Mouse (Mus musculus): ENCODE data around the gene Grik2.

Grik2 gene

GRCm38 (mm10) chr10:49788381-49788906 lies at the start of gene Grik2:
TSS of gene Grik2 (minus strand) at chr10:49788766.
- peak; percentile 11 for DNase-seq

DNA sequence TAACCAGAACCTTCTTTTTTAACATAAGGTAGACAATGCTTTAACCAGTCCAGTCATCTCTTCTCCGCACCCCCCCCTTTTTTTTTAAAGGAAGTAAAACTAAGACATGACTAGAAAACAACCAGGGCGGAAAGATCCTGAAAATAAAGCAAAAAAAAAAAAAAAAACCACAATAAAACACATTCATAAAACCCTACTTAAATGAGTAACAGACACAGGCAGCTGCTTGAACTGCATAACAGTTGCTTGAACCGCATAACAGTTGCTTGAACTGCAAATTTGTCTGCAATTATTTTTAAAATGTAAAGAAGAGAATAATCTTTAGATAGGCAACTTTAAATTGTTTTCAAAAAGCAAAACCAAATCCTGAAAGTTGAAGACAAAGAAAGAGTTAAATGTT lies 45.8 kb upstream of the Grik2 start:
- DNase-seq = no peak

- DNase-seq = no peak
Measured at GRCm38 (mm10) chr10:49807276-49807675, 18.7 kb upstream of the Grik2 start.

- no peak for DNase-seq
Measured at GRCm38 (mm10) chr10:49801001-49801400, 12.4 kb upstream of the Grik2 start.

DNA sequence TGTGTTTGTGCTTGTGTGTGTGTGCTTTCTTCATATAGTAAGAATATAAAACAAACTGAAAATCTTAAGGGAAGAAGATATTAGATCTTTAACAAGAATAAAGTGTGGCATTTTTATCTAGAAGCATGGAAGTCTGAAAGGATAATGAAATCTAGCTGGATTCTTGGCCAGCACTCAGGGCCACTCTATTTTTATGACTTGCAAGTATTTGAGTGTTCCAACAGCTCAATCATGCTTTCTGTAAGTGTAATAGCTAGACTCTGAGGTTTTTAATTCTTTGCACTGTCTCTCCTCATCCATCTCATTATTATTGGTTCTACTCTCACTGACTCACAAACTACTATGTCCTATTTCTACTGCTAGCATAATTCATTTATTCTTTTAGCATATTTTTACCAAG lies 5.6 kb upstream of the Grik2 start:
- no peak for DNase-seq

DNA sequence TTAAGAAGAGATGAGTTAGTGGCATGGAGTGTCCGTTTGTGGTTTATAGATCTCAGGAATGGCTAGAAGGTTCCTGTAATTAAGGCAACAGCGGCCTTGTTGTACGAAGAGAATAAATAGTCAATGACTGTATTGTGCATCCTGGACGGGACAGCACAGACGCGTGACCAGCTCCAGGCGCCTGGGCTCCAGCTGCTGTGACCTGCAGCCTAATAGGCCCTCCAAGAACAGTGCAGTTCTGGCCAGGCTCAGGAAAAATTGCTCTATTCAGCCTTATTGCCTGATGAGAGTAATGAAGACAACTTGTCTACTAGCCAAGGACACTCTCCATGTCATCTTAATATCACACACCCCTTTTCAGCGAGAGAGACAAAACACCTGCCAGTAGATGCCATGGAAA lies 1.8 kb upstream of the Grik2 start:
- no peak for DNase-seq

DNA sequence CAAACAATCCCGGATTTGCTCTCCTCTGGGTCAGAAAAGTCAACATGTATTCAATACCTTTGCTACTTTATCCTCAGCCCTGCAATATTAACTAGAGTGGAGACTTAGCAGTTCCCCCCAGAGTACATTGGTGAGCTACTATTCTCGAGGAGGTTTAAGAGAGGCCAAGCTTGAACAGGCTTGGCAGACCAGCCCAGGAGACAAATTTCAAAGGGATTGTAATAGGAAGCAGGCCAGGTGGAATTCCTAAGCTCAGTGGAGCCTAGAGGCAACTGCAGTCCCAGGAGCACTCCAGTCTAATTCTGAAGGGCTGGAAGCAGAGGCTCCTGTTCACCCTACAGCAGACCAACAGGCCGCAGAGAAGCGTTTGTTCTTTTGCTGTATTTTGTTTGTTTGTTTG lies 1.1 kb upstream of the Grik2 start:
- DNase-seq = no peak

DNA sequence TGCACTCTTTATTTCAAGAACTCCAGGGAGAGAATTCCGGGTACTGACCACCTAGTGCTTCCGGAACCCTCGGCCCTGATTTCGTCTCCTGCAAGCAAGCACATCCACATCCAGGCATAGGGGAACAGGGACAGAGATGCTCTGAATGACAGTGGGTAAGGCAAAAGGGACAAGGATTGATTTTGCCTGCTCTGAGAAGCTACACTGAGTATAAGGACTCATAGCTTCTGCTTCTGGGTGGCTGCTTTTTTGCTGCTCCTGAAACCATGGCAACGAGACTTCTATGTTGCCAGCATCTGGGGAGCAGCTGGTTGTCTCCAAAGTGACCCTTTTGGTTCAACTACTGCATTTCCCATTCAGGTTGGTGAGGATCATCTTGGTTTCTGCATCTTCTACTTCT lies 348 bp upstream of the Grik2 start:
- no peak for DNase-seq

GRCm38 (mm10) chr10:49786630-49787029 lies 1.9 kb downstream of the Grik2 start:
- DNase-seq = no peak

- no peak for DNase-seq
Measured at GRCm38 (mm10) chr10:49785477-49785876, 3.1 kb downstream of the Grik2 start.

- DNase-seq = no peak
Measured at GRCm38 (mm10) chr10:49784831-49785230, 3.7 kb downstream of the Grik2 start.

GRCm38 (mm10) chr10:49782741-49783691 lies 5.5 kb downstream of the Grik2 start:
- no peak for DNase-seq

DNA sequence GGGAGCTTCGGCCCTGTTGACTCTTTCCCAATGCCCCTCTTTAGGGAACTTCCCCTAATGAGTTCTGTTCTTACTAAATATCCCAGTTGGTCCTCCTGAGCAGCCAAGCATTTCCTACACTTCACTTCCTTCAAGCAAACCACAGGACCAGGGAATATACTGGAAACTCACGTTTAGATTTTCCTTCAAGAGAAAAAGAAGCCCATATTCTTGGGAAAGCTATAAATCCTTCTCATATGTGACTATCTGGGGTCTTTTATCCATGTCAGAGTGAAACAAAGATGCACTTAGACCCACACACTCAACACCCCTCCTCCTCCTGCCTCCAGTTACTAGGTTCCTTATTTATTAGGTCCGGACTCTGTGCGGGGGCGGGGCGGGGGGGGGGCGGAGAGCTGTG lies 6.5 kb downstream of the Grik2 start:
- DNase-seq = no peak

GRCm38 (mm10) chr10:49780430-49780829 lies 8.1 kb downstream of the Grik2 start:
- no peak for DNase-seq

DNA sequence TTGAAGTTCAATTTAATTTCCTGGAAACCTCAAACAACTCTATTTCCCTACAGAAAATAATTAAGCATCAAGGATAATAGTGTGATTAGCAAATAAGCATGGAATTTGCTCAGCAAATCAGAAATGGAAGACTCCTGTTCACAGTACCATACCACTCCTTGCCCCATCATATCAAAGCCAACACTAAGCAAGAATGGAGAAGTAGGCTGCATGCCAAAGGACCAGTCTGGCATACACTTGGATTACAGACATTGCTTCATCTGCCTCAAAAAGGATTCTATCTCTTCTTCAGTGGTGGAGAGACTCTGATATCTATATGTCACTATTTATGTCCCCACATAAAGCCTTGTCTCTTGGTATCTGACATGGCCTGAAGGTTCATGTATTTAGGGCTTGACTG lies 19.7 kb downstream of the Grik2 start:
- no peak for DNase-seq

- no peak for DNase-seq
Measured at GRCm38 (mm10) chr10:49767556-49767955, 21.0 kb downstream of the Grik2 start.

GRCm38 (mm10) chr10:49762607-49763006 lies 26.0 kb downstream of the Grik2 start:
- DNase-seq = no peak

- DNase-seq = no peak
Measured at GRCm38 (mm10) chr10:49751769-49752168, 36.8 kb downstream of the Grik2 start.

- no peak for DNase-seq
Measured at GRCm38 (mm10) chr10:49731841-49732240, 56.7 kb downstream of the Grik2 start.

DNA sequence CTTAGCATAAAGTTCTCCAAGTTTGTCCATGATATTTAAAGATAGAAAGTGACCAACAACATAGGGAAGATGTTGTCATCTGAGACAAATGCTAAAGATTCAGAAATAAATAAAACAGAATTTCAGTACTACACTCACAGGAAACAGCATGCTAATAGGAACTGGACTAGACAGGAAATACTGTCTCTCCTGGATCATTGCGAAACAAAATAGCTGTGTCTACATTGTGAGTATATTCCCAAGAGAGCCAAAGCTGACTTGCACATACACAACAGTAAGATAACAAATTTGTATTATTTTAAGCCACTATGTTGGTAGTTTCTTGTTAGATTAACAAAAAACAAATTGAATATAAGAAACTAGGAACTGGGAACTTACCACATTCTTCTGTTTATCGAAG lies 64.9 kb downstream of the Grik2 start:
- no peak for DNase-seq

- no peak for DNase-seq
Measured at GRCm38 (mm10) chr10:49716856-49717255, 71.7 kb downstream of the Grik2 start.

DNA sequence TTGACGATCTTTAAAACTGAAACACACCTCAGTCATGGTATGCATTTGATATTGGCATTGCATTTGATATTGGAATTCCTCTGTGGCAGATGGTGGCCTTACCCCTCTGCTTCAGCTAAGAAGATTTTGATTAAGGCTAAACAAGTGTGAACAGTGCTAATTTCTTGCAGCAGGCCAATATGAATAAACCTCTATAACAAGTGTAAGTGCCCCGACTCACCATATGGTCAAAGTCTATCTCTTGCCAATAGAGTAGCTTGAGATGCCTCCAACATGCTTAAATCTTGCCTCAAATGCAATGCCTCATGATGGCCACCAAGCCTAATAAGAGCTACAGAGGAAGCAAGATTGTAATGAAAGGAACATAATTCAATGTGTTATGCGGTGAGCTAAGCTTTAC lies 78.8 kb downstream of the Grik2 start:
- no peak for DNase-seq

DNA sequence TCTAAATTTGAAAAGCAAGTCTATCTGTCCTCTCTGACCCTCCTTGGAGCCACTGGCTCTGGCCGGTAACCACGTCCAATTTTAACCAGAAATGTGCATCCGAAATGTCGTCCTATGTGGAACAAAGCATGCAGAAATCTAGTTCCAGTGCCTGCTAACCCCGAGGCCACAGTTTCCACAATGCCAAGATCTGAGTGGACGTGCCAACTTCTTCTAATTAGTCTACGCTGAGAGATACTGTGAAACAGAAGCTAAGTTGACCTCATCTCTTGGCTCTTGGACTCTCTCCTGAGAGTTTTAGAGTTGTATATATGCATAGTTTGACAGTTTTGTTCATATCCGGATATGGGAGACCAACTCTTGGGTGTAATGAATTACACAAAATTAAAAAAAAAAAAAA lies 84.1 kb downstream of the Grik2 start:
- no peak for DNase-seq

- no peak for DNase-seq
Measured at GRCm38 (mm10) chr10:49652320-49652719, 136.2 kb downstream of the Grik2 start.

DNA sequence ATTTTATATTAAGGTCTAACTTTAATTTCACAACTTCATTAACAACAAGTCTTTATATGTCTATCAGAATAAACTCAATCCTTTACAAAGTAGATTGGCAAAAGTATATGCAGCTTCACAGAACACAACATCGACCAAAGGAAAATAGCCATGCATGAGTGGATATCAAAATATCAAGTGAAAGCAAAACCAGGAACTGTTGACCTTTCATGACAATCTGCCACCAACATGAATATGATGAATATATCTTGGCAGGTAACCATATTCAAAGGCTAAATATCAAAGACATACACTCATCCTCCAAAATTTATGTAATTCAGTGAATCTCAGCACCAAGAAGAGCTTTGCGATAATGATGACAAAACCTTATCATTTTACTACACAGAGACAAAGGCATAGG lies 141.4 kb downstream of the Grik2 start:
- DNase-seq = no peak

Measured in kidney, adult 18-20 months (tissue).